In genomic region chr11:3459105-3459468, GRCm38 (mm10) we compare ENCODE assay signal across 22 mouse cellular contexts. TPM values are rescaled to one million over a fixed set of nuclear protein-coding genes. Genes with fewer than 3 reads are reported as not detected.
DNase-seq lines count a peak whose midpoint lies in the region; ATAC-seq and TF ChIP-seq lines count a peak whose summit lies in the region.
"Had no signal": no experiment of that assay in that cellular context is flagged by ENCODE, and none has a peak within 500 bp of the region (broad histone marks: within the 10 kb centered on the region; RNA-seq: fewer than 3 reads in every experiment).

No protein-coding gene starts in this region.

- H3K27ac ChIP-seq in kidney, adult 2 months (ENCODE audit: insufficient read depth, low read depth, low read length), result peak overlapping the region; percentile 67
- H3K27ac ChIP-seq in liver, postnatal 0 days (ENCODE audit: low read depth), result peak overlapping the region; percentile 81
- H3K27ac ChIP-seq: embryonic facial prominence, embryonic 12.5 days; gastrocnemius, adult 2 months; hindbrain, embryonic 12.5 days; liver, embryonic 14.5 days; neural tube, embryonic 12.5 days had no signal

- peak; percentile 64 for ATAC-seq in liver, postnatal 0 days
- ATAC-seq: CD4-positive, CD25-positive, alpha-beta regulatory T cell, adult 4 months; forebrain, postnatal 0 days had no signal

- H3K4me1 ChIP-seq in kidney, adult 2 months (ENCODE audit: control insufficient read depth, insufficient read depth, low read length), result peaks cover 3% of the 10 kb centered on the region; the same call in 1 of the 2 replicates
- H3K4me1 ChIP-seq in liver, postnatal 0 days (ENCODE audit: insufficient read depth), result peaks cover 5% of the 10 kb centered on the region; the same call in 1 of the 2 replicates
- H3K4me1 ChIP-seq: embryonic facial prominence, embryonic 12.5 days; hindbrain, embryonic 12.5 days; neural tube, embryonic 12.5 days had no signal

- no peaks in the 10 kb centered on the region for H3K36me3 ChIP-seq in kidney, adult 2 months (ENCODE audit: control insufficient read depth, insufficient read depth, low read length)
- H3K36me3 ChIP-seq in liver, postnatal 0 days (replicated peaks; ENCODE audit: insufficient read depth, low read length), result no peaks in the 10 kb centered on the region

- H3K9me3 ChIP-seq in liver, postnatal 0 days (ENCODE audit: low read length), result no peaks in the 10 kb centered on the region
- H3K9me3 ChIP-seq: embryonic facial prominence, embryonic 12.5 days; G1E; hindbrain, embryonic 12.5 days; neural tube, embryonic 12.5 days had no signal

- 38% methylated on average over 2 of the region's 2 CpGs for WGBS in kidney, adult 2 months
- 51% methylated on average over 2 of the region's 2 CpGs for WGBS in liver, postnatal 0 days (ENCODE audit: insufficient replicate concordance)

- no peak for TF ChIP-seq POLR2A in kidney, adult 2 months (IDR thresholded peaks at IDR 0.05; ENCODE audit: low read depth, low read length)

- H3K4me2 ChIP-seq in liver, postnatal 0 days (ENCODE audit: low read depth, low read length), result no peak overlapping the region
- H3K4me2 ChIP-seq: embryonic facial prominence, embryonic 12.5 days; hindbrain, embryonic 12.5 days; neural tube, embryonic 12.5 days had no signal

- peak; percentile 15 for DNase-seq in cerebellum, adult 9-11 months
- no peak for DNase-seq in cerebellum, postnatal 10 days
- peak; percentile 38 for DNase-seq in kidney, adult 2 months
- peak; percentile 41 to 68 for DNase-seq in kidney, postnatal 25 days
- DNase-seq in liver, postnatal 0 days, result peak; percentile 33
- no peak for DNase-seq in adrenal gland, postnatal 14 days
- no peak for DNase-seq in right cerebral cortex, postnatal 4 days
- DNase-seq in cerebellum, adult 11 months, result no peak
- DNase-seq: adrenal gland, adult 8-10 months; cerebellum, adult 11-12 months; forebrain, postnatal 0 days; gastrocnemius, adult 2 months; heart, adult 11 months; right cerebral cortex, postnatal 25 days; thymus, adult 18-20 months had no signal

- H3K4me3 ChIP-seq in kidney, adult 2 months (ENCODE audit: insufficient read depth, low read depth, low read length), result no peak overlapping the region
- H3K4me3 ChIP-seq in liver, postnatal 0 days (ENCODE audit: low read depth, low read length), result no peak overlapping the region
- H3K4me3 ChIP-seq: embryonic facial prominence, embryonic 12.5 days; gastrocnemius, adult 2 months; hindbrain, embryonic 12.5 days; neural tube, embryonic 12.5 days had no signal

- H3K27me3 ChIP-seq in kidney, adult 2 months (replicated peaks; ENCODE audit: control insufficient read depth, insufficient read depth, low read length), result no peaks in the 10 kb centered on the region
- no peaks in the 10 kb centered on the region for H3K27me3 ChIP-seq in liver, postnatal 0 days (ENCODE audit: insufficient read depth, low read length)
- H3K27me3 ChIP-seq: embryonic facial prominence, embryonic 12.5 days; hindbrain, embryonic 12.5 days; neural tube, embryonic 12.5 days had no signal

- no peak overlapping the region for H3K9ac ChIP-seq in liver, postnatal 0 days (replicated peaks)
- H3K9ac ChIP-seq: embryonic facial prominence, embryonic 12.5 days; forebrain, postnatal 0 days; hindbrain, embryonic 12.5 days; liver, embryonic 14.5 days; neural tube, embryonic 12.5 days had no signal

- TF ChIP-seq CTCF in kidney, adult 2 months (conservative IDR thresholded peaks at IDR 0.05; ENCODE audit: insufficient read depth, insufficient read length, low read depth, low read length), result no peak
- no peak for TF ChIP-seq CTCF in liver, postnatal 0 days (IDR thresholded peaks at IDR 0.05; ENCODE audit: low read depth)

- TF ChIP-seq EP300 in liver, postnatal 0 days (IDR thresholded peaks at IDR 0.05; ENCODE audit: low read depth), result no peak

RNA-seq across cellular contexts. Expression of gene Rnf185, which starts 6.9 kb away (rescaled TPM):
- 48.9 and 49.4 TPM in 2 replicates for polyA plus RNA-seq in kidney, adult 2 months (2012; rRNA removed)
- 9.7 and 10.3 TPM in 2 replicates for polyA plus RNA-seq in liver, postnatal 0 days (2015; fragmentation: Nextera tagmentation; extraction: Ambion mirVana)
- 28.9 and 33.8 TPM in 2 replicates for total RNA-seq in adrenal gland, postnatal 14 days (2021)

RNA-seq across cellular contexts. Expression of gene Pla2g3, which starts 29.0 kb away (rescaled TPM):
- polyA plus RNA-seq in kidney, adult 2 months (2012; rRNA removed), result 0.19 and 0.27 TPM in 2 replicates
- 0.07 TPM in 1 of 2 replicates, not detected in the other for polyA plus RNA-seq in liver, postnatal 0 days (2015; fragmentation: Nextera tagmentation; extraction: Ambion mirVana)
- total RNA-seq in adrenal gland, postnatal 14 days (2021), result 0.15 and 0.19 TPM in 2 replicates
- total RNA-seq: common myeloid progenitor, adult 5-6 weeks; gastrocnemius, adult 2 months had no signal
- polyA plus RNA-seq: G1E had no signal

RNA-seq across cellular contexts. Expression of gene Inpp5j, which starts 45.5 kb away (rescaled TPM):
- polyA plus RNA-seq in kidney, adult 2 months (2012; rRNA removed), result 24.0 and 28.0 TPM in 2 replicates
- polyA plus RNA-seq in liver, postnatal 0 days (2015; fragmentation: Nextera tagmentation; extraction: Ambion mirVana), result 0.83 and 0.86 TPM in 2 replicates
- 0.75 and 0.82 TPM in 2 replicates for total RNA-seq in adrenal gland, postnatal 14 days (2021)
- total RNA-seq: common myeloid progenitor, adult 5-6 weeks had no signal
- polyA plus RNA-seq: G1E had no signal

RNA-seq across cellular contexts. Expression of gene Limk2, which starts 50.1 kb away (rescaled TPM):
- polyA plus RNA-seq in kidney, adult 2 months (2012; rRNA removed), result 41.3 and 48.7 TPM in 2 replicates
- polyA plus RNA-seq in liver, postnatal 0 days (2015; fragmentation: Nextera tagmentation; extraction: Ambion mirVana), result 6.7 and 6.8 TPM in 2 replicates
- 21.4 and 30.6 TPM in 2 replicates for total RNA-seq in adrenal gland, postnatal 14 days (2021)

RNA-seq across cellular contexts. Expression of gene Selenom, which starts 55.4 kb away (rescaled TPM):
- 136 and 163 TPM in 2 replicates for polyA plus RNA-seq in kidney, adult 2 months (2012; rRNA removed)
- polyA plus RNA-seq in liver, postnatal 0 days (2015; fragmentation: Nextera tagmentation; extraction: Ambion mirVana), result 9.9 and 11.7 TPM in 2 replicates
- total RNA-seq in adrenal gland, postnatal 14 days (2021), result 33.6 and 33.8 TPM in 2 replicates
- total RNA-seq: G1E had no signal
- polyA plus RNA-seq: G1E had no signal

Comparison
In these comparisons a context has a peak if more than half of its experiments do, and no peak if none do; other contexts are left out.
1. DNase-seq: peak in cerebellum, adult 9-11 months (single experiment), kidney, adult 2 months (single experiment), kidney, postnatal 25 days (2 of 2) and liver, postnatal 0 days (single experiment); none in cerebellum, postnatal 10 days (0 of 2), adrenal gland, postnatal 14 days (single experiment), right cerebral cortex, postnatal 4 days (single experiment) and cerebellum, adult 11 months (single experiment).
2. RNA of gene Inpp5j, which starts 45.5 kb away (polyA plus RNA-seq): 24.0 to 28.0 TPM in kidney, adult 2 months; 0.83 to 0.86 TPM in liver, postnatal 0 days; every median in the first group is over 10 times any median in the second.